Mouse (Mus musculus): Measurements from ENCODE around the gene Polk. TPM values are rescaled to one million over a fixed set of nuclear protein-coding genes. Genes with fewer than 3 reads are reported as not detected.

The Polk gene
- polyA plus RNA-seq (2021) = 12.3 TPM

- in situ Hi-C loops (cut with MboI; ENCODE audit: low pct_unique_long_range_greater_than_20kb) = no loop called here
- ChIA-PET POLR2A (interaction anchor here (0.8 kb wide), 1 partner anchor 21 kb away, joined by 3 read pairs; no protein-coding TSS in a partner anchor), CTCF (no interaction called here)
- H3K27me3 ChIP-seq = no peaks in the 10 kb centered on the region
- ATAC-seq = peak; percentile 99
- no peak for TF ChIP-seq CTCF (IDR thresholded peaks at IDR 0.05)
- peak; percentile 83 for DNase-seq (ENCODE audit: low read depth, low spot score)
Observed at GRCm38 (mm10) chr13:96542081-96542889, at the start of gene Polk, which contains the start of gene Col4a3bp. Gene Polk, minus strand, starts transcription at chr13:96542579. Gene Col4a3bp, plus strand, starts transcription at chr13:96542618.

GRCm38 (mm10) chr13:96588642-96589041 lies 46.3 kb upstream of the Polk start:
- no peaks in the 10 kb centered on the region for H3K27me3 ChIP-seq
- CTCF ChIA-PET = interaction anchor here (1.1 to 2.0 kb wide), 3 partner anchors 8 to 44 kb away, joined by 3 to 6 read pairs (median 3); no protein-coding TSS in a partner anchor
- no peak for ATAC-seq

GRCm38 (mm10) chr13:96586540-96586939 lies 44.2 kb upstream of the Polk start:
- ChIA-PET POLR2A (no interaction called here), CTCF (interaction anchor here (0.7 to 2.5 kb wide), 3 partner anchors 12 to 155 kb away, joined by 3 to 9 read pairs (median 3); no protein-coding TSS in a partner anchor)
- ATAC-seq = no peak
- in situ Hi-C loops (cut with MboI; ENCODE audit: low pct_unique_long_range_greater_than_20kb) = loop anchor here (25.0 kb wide), 1 partner anchor 549 kb away; no protein-coding TSS in a partner anchor
- DNase-seq (ENCODE audit: low read depth, low spot score) = no peak
- H3K27me3 ChIP-seq = no peaks in the 10 kb centered on the region
- no peak for TF ChIP-seq CTCF (IDR thresholded peaks at IDR 0.05)

More at GRCm38 (mm10) chr13:96588642-96589041, 46.3 kb upstream of the Polk start:
- POLR2A ChIA-PET = no interaction called here
- in situ Hi-C loops (cut with MboI; ENCODE audit: low pct_unique_long_range_greater_than_20kb) = loop anchor here (25.0 kb wide), 1 partner anchor 551 kb away; no protein-coding TSS in a partner anchor
- DNase-seq (ENCODE audit: low read depth, low spot score) = no peak
- no peak for TF ChIP-seq CTCF (IDR thresholded peaks at IDR 0.05)

GRCm38 (mm10) chr13:96584201-96584600 lies 41.8 kb upstream of the Polk start:
- ChIA-PET POLR2A (interaction anchor here (0.6 kb wide), 1 partner anchor 228 kb away, joined by 4 read pairs; no protein-coding TSS in a partner anchor), CTCF (interaction anchor here (1.8 to 2.5 kb wide), 2 partner anchors 9 to 153 kb away, joined by 3 to 9 read pairs; no protein-coding TSS in a partner anchor)
- in situ Hi-C loops (cut with MboI; ENCODE audit: low pct_unique_long_range_greater_than_20kb) = loop anchor here (25.0 kb wide), 1 partner anchor 547 kb away; no protein-coding TSS in a partner anchor
- no peak for ATAC-seq
- no peak for TF ChIP-seq CTCF (IDR thresholded peaks at IDR 0.05)
- DNase-seq (ENCODE audit: low read depth, low spot score) = no peak
- no peaks in the 10 kb centered on the region for H3K27me3 ChIP-seq

GRCm38 (mm10) chr13:96579979-96580378 lies 37.6 kb upstream of the Polk start:
- ChIA-PET CTCF (interaction anchor here (0.9 kb wide), 1 partner anchor 9 kb away, joined by 3 read pairs; no protein-coding TSS in a partner anchor), POLR2A (no interaction called here)
- no peaks in the 10 kb centered on the region for H3K27me3 ChIP-seq
- DNase-seq (ENCODE audit: low read depth, low spot score) = no peak
- TF ChIP-seq CTCF (IDR thresholded peaks at IDR 0.05) = no peak
- ATAC-seq = no peak
- in situ Hi-C loops (cut with MboI; ENCODE audit: low pct_unique_long_range_greater_than_20kb) = loop anchor here (25.0 kb wide), 1 partner anchor 543 kb away; no protein-coding TSS in a partner anchor

GRCm38 (mm10) chr13:96579104-96579503 lies 36.7 kb upstream of the Polk start:
- H3K27me3 ChIP-seq = no peaks in the 10 kb centered on the region
- POLR2A ChIA-PET = no interaction called here
- CTCF ChIA-PET = no interaction called here
- DNase-seq (ENCODE audit: low read depth, low spot score) = no peak
- TF ChIP-seq CTCF (IDR thresholded peaks at IDR 0.05) = no peak
- ATAC-seq = no peak
- in situ Hi-C loops (cut with MboI; ENCODE audit: low pct_unique_long_range_greater_than_20kb) = loop anchor here (25.0 kb wide), 1 partner anchor 542 kb away; no protein-coding TSS in a partner anchor

- H3K27me3 ChIP-seq = no peaks in the 10 kb centered on the region
- no peak for ATAC-seq
- ChIA-PET POLR2A (no interaction called here), CTCF (no interaction called here)
- TF ChIP-seq CTCF (IDR thresholded peaks at IDR 0.05) = no peak
- no peak for DNase-seq (ENCODE audit: low read depth, low spot score)
- in situ Hi-C loops (cut with MboI; ENCODE audit: low pct_unique_long_range_greater_than_20kb) = no loop called here
Observed at GRCm38 (mm10) chr13:96574170-96574569, 31.8 kb upstream of the Polk start.

GRCm38 (mm10) chr13:96571016-96571361 lies 28.6 kb upstream of the Polk start:
- no peak for TF ChIP-seq CTCF (IDR thresholded peaks at IDR 0.05)
- no peaks in the 10 kb centered on the region for H3K27me3 ChIP-seq
- no peak for ATAC-seq
- ChIA-PET POLR2A (no interaction called here), CTCF (interaction anchor here (0.9 kb wide), 1 partner anchor 12 kb away, joined by 3 read pairs; no protein-coding TSS in a partner anchor)
- in situ Hi-C loops (cut with MboI; ENCODE audit: low pct_unique_long_range_greater_than_20kb) = no loop called here
- DNase-seq (ENCODE audit: low read depth, low spot score) = no peak

GRCm38 (mm10) chr13:96570313-96571015 lies 28.1 kb upstream of the Polk start:
- no peaks in the 10 kb centered on the region for H3K27me3 ChIP-seq
- ATAC-seq (no peak), DNase-seq (ENCODE audit: low read depth, low spot score) (no peak)
- POLR2A ChIA-PET = no interaction called here
- CTCF ChIA-PET = interaction anchor here (0.9 kb wide), 1 partner anchor 12 kb away, joined by 3 read pairs; no protein-coding TSS in a partner anchor
- in situ Hi-C loops (cut with MboI; ENCODE audit: low pct_unique_long_range_greater_than_20kb) = no loop called here
- TF ChIP-seq CTCF (IDR thresholded peaks at IDR 0.05) = no peak

GRCm38 (mm10) chr13:96567977-96568376 lies 25.6 kb upstream of the Polk start:
- DNase-seq (ENCODE audit: low read depth, low spot score) (no peak), ATAC-seq (no peak)
- CTCF ChIA-PET = interaction anchor here (1.0 kb wide), 1 partner anchor 24 kb away, joined by 3 read pairs; no protein-coding TSS in a partner anchor
- POLR2A ChIA-PET = no interaction called here
- no peak for TF ChIP-seq CTCF (IDR thresholded peaks at IDR 0.05)
- no peaks in the 10 kb centered on the region for H3K27me3 ChIP-seq
- in situ Hi-C loops (cut with MboI; ENCODE audit: low pct_unique_long_range_greater_than_20kb) = no loop called here

All from Patski (cell line).